Mouse (Mus musculus) ZHBTc4 (cell line): Measurements from ENCODE around the gene Paqr5.

Source experiments
- DNase-seq: peaks from one replicate; pipeline ENCODE4 v3.0.0-alpha.2; 2011; ENCODE audit warnings: low read depth, low spot score

The Paqr5 gene

GRCm38 (mm10) chr9:61910526-61911256, 116.0 kb downstream of the Paqr5 start:
- DNase-seq = peak; percentile 92

- no peak for DNase-seq
Observed at GRCm38 (mm10) chr9:61909633-61910032, 117.0 kb downstream of the Paqr5 start.

GRCm38 (mm10) chr9:61908832-61909407, 117.7 kb downstream of the Paqr5 start:
- DNase-seq = peak; percentile 67

GRCm38 (mm10) chr9:61908341-61908740, 118.3 kb downstream of the Paqr5 start:
- peak; percentile 64 for DNase-seq

GRCm38 (mm10) chr9:61907621-61908295, 118.9 kb downstream of the Paqr5 start:
- peak; percentile 64 for DNase-seq

GRCm38 (mm10) chr9:61906912-61907311, 119.7 kb downstream of the Paqr5 start:
- peak; percentile 91 for DNase-seq

- no peak for DNase-seq
Observed at GRCm38 (mm10) chr9:61905576-61905975, 121.1 kb downstream of the Paqr5 start.

GRCm38 (mm10) chr9:61904201-61904600, 122.5 kb downstream of the Paqr5 start:
- DNase-seq = no peak
